Mouse (Mus musculus): ENCODE results near the gene Fam173a.

Fam173a gene

GRCm38 (mm10) chr17:25792615-25793014, at the start of gene Fam173a:
Gene Fam173a, minus strand, starts transcription at chr17:25792901.
- no peak for ATAC-seq (ENCODE audit: low TSS enrichment)

- ATAC-seq (ENCODE audit: low TSS enrichment): no peak
Observed at GRCm38 (mm10) chr17:25841117-25841880, 48.6 kb upstream of the Fam173a start, which contains the start of gene Gm20683. Gene Gm20683, minus strand, starts transcription at chr17:25841763.

GRCm38 (mm10) chr17:25840519-25840918, 47.8 kb upstream of the Fam173a start:
- no peak for ATAC-seq (ENCODE audit: low TSS enrichment)

- ATAC-seq (ENCODE audit: low TSS enrichment): no peak
Observed at GRCm38 (mm10) chr17:25839455-25840235, 46.9 kb upstream of the Fam173a start.

DNA sequence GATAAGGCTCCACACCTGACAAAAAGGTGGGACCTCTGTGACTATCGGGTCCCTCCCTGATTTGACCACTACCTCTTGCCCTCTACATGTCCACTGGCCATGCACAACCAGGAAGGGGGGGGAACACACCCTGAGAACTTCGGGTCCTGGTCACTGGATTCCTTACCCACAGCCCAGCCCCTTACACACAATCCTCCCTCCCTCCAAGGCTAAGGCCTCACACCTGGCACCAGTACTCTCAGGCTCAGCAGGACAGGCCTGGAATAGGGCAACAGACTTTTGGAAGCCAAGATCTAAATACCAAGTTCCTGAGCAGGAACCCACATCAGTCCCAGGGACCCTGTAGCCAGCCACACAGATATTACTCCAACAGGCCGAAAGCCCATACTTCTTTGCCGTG, 46.2 kb upstream of the Fam173a start:
- no peak for ATAC-seq (ENCODE audit: low TSS enrichment)

DNA sequence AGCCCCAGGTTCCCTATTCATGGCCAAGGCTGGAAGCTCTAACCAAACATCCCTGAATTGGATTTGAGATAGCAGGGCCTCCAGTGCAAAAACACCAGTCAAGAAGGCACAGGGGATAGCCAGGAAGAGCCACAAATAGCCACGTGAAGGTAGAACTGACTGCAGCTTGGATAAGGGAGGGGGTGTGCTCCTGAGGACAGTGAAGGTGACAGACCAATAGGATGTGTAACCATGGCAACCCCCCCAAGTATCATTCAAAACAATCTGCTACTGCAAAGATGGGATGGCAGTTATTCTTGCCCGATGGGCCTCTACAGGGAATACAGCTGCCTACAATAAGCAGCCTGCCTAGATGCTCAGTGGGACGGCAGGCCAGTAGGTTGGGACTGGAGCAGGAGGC, 44.8 kb upstream of the Fam173a start:
- no peak for ATAC-seq (ENCODE audit: low TSS enrichment)

- peak; percentile 56 for ATAC-seq (ENCODE audit: low TSS enrichment)
Observed at GRCm38 (mm10) chr17:25837076-25837410, 44.3 kb upstream of the Fam173a start, which contains the start of gene Rhbdl1. Gene Rhbdl1, minus strand, starts transcription at chr17:25837295.

DNA sequence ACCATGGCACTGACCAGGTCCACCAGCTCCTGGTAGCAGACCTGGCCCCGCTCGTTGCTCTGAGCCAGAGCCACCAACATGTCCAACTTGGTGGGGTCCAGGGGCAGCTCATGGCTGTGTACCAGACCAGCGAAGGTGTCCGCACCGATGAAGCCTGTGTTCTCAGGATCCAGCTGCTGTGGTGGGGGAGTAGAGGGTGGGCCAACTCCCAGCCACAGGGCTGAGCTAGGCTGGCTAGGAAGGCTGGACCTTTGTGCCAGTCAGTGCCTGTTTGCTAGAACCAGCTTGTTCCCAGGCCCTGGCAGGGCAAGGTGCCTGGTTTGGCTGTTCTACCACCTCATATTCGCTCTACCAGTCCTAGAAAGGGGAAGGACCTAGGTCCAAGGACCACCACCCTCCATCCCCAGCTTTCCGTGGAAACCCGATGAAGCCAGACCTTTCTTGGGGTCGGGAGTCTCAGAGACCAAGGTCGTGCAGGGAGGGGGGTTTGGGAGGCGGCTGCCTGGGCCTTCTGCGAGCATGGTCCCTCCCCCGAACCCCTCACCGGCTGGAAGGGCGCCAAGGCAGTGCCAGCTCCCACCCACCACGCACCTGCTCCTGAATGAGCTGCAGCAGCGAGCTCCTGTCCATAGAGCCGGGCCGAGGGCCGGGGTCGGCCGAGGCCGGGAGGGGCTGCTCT, 43.8 kb upstream of the Fam173a start:
- no peak for ATAC-seq (ENCODE audit: low TSS enrichment)

GRCm38 (mm10) chr17:25835816-25836215, 43.1 kb upstream of the Fam173a start:
- no peak for ATAC-seq (ENCODE audit: low TSS enrichment)

DNA sequence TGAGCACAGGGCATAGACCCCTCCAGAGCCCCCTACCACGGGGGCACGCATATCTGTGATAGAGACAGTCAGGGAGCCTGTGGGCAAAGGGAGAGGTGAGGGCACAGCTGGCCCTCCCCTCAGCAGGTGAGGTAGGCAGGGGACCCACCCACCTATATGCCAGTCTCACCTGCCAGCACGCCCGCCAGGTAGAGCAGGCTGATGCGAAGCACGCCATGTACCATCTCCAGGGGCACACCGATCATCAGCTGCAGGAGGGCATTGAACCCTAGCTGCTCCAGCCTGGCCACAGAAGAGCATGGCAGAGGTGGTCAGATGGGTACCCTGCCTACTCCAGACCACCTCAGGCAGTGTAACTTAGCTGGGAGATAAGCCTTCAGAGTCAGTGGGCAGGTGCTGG, 42.6 kb upstream of the Fam173a start:
- ATAC-seq (ENCODE audit: low TSS enrichment): no peak

GRCm38 (mm10) chr17:25834595-25835222, 42.0 kb upstream of the Fam173a start:
- ATAC-seq (ENCODE audit: low TSS enrichment): no peak

- no peak for ATAC-seq (ENCODE audit: low TSS enrichment)
Observed at GRCm38 (mm10) chr17:25833961-25834594, 41.4 kb upstream of the Fam173a start.

- peak; percentile 9; the same call in 1 of the 2 replicates for ATAC-seq (ENCODE audit: low TSS enrichment)
Observed at GRCm38 (mm10) chr17:25833291-25833663, 40.6 kb upstream of the Fam173a start, which contains the start of gene Stub1. Gene Stub1, minus strand, starts transcription at chr17:25833404.

GRCm38 (mm10) chr17:25832436-25833290, 40.0 kb upstream of the Fam173a start:
- peak; percentile 62 for ATAC-seq (ENCODE audit: low TSS enrichment)

- no peak for ATAC-seq (ENCODE audit: low TSS enrichment)
Observed at GRCm38 (mm10) chr17:25831451-25832281, 39.0 kb upstream of the Fam173a start.

DNA sequence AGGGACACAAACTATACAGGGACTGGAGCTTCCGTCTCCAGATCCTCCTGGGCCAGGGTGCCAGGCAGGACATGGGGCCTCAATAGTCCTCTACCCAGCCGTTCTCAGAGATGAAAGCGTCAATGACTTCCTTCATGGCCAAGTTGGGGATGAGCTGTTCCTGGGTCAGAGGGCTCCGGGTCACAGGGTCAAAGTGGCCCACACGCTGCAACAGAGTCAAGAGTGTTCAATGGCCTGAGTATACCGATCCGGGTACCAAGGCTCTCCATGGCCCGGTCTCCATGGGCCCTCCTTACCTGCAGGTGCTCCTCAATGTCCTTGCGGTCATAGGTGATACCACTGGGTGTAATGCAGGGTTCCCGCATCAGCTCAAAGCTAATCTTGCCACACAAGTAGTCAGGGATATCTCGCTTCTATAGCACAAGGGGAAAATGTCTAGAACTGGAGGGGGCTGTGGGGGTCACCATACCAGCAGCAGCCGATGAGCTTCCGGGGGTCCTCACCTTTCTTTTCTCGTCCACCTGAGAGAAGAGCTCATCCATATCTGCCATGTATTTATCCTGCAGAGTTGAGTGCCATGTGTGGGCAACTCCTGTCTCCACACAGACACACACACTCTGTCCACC, 38.2 kb upstream of the Fam173a start:
- ATAC-seq (ENCODE audit: low TSS enrichment): no peak

DNA sequence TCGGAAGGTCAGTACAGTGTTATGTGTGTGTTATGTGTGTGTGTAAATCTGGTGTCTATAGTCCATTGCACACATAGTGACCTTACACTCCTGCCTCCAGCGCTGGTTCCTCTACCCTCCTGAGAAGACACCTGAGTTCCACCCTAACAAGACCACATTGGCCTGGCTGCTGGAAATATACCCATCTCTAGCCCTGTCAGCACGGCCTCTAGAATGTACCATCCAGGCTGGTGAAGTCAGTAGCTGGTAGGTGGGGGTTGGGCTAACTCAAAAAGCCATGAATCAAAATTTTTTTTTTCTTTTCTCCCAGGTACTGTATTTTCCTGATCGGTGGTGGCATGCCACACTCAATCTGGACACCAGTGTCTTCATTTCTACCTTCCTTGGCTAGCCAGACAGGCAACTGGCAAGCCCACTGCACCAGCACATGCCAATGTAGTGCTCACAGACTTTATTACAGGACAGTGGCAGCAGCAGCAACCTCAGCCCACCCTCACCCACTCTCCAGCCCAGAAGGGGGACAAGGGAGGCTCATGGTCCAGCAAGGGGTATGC, 37.6 kb upstream of the Fam173a start:
- no peak for ATAC-seq (ENCODE audit: low TSS enrichment)

DNA sequence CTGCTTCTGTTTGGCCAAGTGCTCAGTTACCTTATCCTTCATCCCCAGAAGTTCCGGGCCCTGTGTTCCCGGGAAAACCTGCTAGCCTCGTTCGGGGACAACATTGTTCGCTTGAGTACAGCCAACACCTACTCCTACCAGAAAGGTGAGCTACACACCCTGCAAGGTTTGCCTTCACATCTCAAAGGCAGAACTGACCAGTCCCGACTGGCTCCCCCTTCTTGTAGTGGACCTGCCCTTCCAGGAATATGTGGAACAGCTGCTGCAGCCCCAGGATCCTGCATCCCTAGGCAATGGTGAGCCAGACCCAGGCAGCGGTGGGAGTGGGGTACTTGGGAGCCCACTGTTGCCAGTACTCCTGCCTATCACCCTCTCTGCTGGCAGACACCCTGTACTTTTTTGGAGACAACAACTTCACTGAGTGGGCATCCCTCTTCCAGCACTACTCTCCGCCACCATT, 36.9 kb upstream of the Fam173a start:
- ATAC-seq (ENCODE audit: low TSS enrichment): no peak
